Mouse (Mus musculus) neural tube, embryonic 10.5 days (tissue): ENCODE data around the gene Rims3.
A peak's percentile ranks its signal among the peaks of the same experiment; 100 is the strongest.

Source experiments
- DNase-seq: peaks from one replicate; pipeline ENCODE4 v3.0.0-alpha.2; 2017; ENCODE audit warnings: low spot score; ENCODE audit errors: extremely low spot score

Gene Rims3

DNA sequence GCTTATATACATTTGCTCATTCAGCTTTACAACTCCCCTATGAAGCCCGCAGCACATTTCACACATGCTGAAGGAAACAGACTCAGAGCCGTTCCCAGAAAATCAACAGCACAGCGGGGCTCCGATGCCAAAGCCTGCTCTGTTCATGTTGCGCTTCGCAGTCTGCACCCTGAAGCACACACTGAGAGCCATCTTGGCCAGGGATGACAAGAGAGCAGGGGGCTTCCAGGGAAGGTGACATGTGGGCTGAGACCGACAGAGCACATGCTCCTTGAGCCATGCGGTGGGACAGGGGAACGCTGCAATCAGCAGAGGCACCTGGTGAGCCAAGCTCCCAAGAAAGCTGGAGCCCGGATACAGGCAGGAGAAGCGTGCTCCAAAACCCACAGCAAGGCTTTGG lies 5.2 kb upstream of the Rims3 start:
- no peak for DNase-seq

DNA sequence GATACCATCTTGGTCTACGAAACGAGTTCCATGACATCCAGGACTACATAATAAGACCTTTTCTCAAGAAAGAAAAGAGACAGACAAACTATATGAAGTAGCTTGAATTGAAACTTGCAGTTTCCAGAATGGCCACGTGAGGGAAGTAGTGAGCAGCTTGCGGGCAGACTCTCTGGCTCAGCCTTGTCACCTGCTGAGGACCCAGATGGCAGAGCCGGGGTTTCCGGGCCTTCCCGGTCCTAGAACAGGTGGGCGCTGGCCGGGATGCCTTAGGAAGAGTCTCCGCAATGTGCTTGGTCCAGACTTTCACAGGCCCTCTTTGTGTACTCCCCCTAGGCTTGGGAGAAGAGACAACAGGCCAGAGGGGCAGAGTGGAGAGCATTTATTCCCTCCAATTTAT lies 3.7 kb upstream of the Rims3 start:
- DNase-seq: peak; percentile 84

DNA sequence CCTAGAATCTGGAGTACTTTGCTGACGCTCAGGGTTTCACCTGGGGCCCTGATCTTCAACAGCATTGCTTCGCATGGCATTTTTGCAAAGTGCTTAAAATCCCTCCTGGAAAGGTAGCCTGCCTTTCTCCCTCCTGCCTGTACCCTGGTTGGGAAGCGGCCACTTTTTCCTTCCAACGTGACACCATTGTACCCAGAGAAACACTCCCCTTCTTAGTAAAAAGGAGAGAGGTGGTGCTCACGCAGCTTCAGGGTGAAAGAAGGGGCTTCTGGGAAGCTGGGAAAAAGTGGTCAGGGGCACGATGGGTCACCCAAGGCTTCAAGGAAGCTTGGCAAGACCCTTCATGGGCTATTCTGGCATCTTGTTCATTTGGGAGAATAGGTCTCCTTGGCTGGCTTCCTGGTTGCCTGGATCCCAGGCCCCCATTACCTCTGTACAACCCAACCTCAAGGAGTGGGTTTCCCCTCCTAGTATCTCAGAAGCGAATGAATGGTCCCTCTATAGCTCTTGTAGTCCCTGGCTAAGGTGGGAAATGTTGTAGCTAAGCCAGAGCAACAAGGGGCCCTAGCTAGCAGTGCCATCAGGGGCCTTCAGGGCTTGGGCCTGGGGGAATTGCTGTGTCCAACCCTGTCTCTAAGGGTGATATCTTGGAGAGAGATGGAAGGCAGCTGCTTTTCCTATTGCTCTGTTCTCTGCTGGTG lies 894 bp downstream of the Rims3 start:
- DNase-seq: no peak

DNA sequence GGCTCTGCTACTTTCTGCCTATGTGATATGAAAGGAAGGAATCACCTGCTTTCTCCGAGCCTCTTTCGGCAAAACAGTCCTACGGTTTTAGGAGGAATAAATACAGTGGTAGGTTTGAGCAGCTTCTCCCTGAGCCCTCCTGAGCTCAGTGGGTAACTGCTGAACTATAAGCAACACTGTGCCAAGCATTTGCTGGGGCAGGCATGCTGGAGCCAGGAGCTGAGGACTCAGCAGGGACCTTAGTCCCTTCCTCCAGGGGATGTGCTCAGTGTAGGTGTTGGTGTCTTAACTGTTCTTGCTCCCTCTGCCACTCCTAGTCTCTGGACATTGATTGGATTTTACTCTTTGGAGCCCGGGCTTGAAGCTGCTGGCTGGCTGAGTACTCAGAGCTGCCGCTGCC lies 1.8 kb downstream of the Rims3 start:
- DNase-seq: no peak

DNA sequence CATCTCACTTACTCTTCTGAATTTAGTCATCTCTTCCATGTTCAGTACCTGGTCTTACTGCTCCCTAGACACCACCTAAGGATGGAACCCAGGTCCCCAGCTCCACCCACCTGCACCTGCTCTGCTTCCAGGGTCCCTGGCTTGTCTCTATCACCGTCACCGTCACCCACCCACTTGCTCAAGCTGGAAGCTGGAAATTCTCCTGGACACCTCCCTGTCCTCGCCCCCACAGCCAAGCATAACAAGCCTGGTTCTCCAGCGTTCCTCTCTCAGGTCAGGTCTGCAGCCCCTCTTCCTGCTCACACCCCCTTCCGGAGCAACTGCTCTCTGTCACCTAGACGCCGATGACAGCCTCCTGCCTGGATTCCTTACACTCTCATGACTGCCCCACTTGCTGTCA lies 5.2 kb downstream of the Rims3 start:
- no peak for DNase-seq

DNA sequence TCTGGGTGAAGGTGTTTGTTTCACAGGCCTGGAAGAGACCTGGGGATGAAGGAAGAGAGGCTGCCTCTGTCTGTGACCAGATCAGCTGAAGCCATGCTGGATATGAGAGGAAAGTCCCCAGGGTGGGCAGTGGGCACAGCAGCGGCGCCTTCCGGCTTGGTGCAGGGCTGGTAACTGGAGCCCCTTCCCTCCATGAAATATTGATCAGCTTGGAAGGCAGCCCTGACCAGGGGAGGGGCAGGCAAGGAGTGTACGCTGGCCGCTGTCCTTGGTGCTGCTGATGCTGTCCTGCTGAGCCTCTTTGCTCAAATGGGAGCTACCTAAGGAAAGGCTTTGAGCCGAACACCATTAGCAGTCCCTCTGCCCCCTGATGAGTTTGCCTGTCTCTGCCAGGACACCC lies 11.6 kb downstream of the Rims3 start:
- peak; percentile 64 for DNase-seq

DNA sequence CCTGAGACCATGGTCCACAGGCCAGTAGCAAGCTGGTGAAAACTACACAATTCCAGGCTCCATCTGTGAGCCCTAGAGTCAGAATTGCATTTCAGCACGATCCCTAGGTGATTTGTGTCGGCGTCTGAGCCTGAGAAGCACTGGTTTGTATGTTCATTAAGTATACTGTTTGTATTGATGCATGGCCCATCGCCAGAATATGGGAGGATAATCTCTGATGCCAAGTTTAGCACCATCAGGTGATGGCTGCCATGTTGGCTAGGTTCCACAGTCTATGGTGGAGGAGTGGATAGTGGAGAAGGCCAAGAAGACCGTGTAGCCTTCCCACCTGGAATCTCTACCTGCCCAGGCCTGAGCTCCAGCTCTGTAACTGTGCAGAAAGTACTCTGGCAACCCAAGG lies 13.6 kb downstream of the Rims3 start:
- no peak for DNase-seq

DNA sequence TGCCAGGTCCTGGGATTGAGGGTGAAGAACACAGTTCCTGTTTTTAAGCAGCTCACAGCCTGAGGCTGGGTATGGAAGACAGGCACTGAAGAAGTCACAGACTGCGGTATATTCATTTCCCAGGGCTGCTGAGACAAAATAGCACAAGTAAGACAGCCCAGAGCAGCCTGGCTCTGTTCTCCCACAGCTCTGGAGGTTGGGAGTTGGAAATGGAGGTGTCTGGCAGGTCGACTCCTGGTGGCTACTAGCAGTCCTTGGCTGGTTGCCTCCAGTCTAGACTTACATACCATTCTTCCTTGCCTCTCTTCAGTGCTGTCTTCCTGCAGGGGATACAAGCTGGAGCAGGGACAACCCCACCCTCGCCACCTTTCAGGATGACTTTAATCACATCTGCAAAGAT lies 14.4 kb downstream of the Rims3 start:
- no peak for DNase-seq

DNA sequence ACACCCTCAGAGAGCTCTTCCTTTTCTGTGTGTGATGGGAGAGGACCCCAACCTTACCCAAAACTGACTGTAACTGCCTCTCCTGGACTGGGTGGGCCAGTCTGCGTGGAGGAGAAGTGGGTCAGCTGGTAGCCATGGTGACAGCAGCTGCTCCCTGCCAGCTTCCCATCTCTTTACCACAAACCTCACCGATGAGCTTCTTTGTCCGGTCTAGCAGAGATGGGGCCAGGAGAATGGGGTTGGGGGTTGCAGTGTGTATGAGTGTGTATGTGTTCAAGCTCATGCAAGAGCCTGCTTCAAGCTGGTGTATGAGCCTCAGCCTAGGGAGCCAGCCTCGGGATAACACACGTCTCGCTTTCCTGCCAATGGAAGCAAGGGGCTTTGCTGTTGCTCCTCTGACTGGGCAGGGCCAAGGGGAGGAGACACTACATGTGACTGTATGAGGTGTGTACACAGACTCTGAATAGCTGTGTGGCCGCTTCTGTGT lies 15.7 kb downstream of the Rims3 start:
- DNase-seq: no peak

DNA sequence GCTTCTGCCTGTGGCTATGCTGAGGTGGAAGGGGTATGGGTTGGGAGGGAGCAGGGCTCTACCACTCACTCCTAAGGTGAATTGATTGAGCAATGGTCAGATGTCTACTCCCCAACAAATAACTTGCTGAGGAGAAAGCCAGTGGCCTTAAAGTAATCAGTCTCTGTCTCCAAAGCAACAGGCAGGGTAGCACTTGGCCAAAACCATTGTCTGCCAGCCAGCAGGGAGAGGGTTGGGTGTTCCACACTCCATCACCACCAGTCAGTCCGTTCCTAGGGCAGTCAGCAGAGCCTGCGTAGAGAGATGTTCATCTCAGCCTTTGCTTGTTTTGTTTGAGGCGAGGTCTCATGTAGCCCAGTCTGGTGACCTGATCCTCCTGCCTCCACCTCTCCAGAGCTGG lies 21.3 kb downstream of the Rims3 start:
- DNase-seq: no peak

DNA sequence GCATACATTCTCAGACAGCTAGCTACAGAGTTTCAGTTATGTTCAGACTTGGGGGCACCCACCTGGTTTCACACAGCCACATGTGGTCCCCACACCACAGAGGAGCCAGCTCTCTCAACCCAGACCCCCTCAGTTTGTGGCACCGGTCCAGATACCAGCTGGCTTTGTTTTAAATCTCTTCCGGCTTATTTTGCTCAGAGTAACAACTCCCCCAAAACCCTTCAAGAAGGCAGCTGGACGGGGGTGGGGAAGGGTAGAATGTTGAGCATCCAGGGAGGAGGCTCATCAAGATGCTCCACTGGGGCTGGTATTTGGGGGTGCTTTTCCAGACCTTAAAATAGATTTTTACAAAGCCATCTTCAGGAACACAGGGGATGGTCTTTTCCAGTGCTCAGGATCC lies 24.1 kb downstream of the Rims3 start:
- DNase-seq: no peak

DNA sequence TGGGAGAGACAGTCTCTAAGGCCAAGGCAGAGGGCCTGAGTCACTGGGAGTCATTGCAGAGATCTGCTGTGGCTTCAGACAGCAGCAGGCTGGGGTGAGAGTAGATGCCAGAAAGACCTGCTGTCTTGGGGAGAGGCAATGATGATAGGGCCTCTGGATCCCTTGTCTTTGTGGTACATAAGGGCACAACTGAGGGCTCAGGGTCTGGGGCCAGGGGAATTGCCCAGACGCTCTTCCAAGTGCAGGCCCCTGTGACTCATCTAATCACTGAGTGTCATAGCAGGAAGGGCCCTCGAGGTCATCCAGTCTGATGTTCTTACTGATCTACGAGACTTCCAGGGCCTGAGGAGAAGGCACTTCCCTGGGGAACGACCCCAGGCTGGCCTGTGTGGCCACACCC lies 24.8 kb downstream of the Rims3 start:
- no peak for DNase-seq

DNA sequence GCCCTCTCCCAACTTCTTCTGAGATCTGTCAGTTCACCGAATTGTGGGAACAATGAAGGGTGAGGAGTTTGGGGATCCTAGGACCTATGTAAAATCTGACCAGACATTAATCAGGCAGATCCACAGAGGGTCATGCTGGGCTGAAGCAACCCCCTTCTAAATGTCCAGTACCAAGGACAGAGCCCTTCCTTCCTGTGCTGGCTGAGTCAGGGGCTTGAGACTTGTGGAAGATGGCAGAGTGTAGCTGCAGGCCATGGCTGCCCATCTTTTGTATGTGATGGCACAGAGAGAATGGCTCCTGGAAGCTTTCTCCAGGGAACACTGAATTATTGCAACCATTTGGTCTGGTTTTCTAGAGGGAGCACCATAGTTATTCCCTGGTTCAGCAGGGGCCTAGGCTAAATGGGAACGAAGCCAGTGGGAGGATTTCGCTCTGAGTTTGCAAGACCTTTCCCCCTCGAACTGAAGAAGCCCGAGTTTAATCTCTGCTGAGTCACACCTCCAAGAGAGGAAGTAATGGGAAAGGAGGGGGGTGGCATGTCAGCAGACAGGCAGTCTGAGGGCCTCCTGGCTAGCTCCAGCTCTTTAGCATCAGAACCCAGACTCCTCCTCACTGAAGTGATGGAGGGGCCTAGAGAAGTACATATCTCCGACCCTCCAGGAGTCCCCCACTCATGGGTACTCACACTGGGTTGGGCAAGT lies 26.3 kb downstream of the Rims3 start:
- no peak for DNase-seq

DNA sequence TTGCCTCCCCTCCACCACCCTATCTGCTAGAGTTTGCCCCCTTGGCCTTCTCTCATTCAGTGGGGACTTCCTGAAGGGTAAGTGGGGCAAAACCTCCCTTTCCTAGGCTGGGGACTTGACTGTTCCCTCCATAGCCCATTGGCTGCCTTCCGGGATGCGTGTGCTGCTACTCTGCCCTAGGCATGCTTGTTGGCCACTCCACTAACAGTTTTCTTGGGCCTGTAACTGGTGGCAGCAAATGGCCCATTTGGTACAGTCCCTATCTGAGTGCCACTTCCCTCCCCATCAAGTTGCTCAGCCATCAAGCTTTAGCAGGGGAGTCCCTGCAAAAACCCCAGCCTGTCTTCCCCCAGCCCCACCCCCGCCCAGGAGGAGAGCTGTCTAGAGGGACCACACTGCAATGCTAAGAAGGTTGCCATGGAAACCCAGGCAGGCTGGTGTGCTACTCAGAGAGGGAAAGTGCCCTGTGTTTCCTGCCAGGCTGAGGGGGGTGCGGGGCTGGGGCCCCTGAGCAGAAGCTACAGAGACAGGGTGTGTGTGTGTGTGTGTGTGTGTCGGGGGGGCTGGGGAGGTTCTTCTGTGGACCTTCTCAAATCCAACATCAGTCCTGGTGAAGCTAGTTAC lies 27.5 kb downstream of the Rims3 start:
- no peak for DNase-seq

DNA sequence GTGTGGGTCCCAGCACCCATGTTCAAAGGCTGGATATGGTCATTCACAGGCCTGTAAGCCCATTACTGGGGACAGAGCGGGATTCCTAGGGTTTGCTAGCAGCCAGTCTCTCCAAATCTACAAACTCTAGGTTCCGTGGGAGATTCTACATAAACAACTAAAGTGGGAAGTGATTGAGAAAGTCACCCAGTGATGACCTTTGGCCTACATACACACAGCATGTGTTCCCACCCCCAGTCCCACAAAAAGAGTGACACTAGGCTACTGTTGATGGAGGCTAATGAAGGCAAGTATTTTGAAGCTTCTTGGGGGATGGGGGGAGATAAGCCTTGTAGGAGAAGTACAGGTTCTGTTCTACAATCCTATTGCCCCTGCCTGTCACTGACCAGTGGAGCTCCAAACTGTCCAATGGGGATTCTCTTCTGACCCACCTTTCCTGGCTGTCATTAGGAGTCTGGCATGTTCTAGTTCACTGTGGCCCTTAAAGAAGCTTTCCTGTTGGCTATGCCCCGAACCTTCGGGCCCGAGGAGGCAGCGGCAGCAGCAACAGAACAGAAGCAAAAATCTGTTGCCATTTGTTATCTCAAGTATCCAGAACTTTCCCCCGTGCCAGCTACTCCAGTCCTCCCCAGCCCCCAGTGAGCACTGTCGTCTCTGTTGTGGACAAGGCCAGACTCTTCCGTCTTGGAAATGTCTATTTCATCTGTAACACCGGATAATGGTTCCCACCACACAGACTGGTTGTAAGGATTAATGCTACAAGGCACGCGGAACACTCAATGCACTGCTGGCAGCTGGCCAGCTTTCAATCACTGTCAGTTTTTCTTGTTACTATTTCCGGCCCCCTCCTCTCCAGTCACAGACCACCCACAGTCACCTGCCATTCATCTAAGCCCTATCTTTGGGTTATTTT lies 30.8 kb downstream of the Rims3 start:
- no peak for DNase-seq

DNA sequence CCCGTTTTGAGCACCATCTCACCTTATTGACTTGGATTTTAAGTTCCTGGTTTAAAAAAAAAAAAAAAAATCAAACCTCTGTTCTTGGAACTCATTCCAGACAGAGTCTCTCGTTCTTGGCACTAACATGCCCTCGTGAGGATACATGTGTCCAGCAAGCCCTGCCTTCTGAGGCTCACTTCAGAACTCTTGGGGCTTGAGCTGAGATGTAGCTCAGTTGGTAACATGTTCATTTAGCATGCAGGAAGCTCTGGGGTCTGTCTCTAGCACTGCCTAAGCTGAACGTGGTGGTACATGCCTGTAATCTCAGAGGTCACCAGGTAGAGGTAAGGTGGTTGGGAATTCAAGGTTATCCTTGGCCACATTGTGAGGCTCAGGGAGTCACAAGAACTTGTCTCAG lies 31.5 kb downstream of the Rims3 start:
- no peak for DNase-seq

DNA sequence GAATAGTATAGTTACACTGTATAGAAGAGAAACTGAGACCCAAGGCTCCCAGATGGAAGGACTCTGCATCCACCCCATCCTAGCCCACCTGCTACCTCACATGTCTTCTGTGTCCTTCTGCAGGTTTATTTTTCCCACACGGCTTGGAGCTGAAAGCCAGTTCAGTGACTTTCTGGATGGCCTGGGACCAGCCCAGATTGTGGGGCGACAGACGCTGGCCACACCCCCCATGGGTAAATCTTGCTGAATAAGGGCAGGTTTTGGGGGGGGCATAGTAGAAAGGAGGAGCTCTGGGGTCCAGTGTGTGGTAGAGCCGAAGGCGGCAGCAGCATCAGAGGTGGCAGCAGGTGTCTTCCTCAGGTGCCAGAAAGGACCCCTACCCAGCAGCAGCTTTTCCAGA lies 32.2 kb downstream of the Rims3 start:
- DNase-seq: no peak

DNA sequence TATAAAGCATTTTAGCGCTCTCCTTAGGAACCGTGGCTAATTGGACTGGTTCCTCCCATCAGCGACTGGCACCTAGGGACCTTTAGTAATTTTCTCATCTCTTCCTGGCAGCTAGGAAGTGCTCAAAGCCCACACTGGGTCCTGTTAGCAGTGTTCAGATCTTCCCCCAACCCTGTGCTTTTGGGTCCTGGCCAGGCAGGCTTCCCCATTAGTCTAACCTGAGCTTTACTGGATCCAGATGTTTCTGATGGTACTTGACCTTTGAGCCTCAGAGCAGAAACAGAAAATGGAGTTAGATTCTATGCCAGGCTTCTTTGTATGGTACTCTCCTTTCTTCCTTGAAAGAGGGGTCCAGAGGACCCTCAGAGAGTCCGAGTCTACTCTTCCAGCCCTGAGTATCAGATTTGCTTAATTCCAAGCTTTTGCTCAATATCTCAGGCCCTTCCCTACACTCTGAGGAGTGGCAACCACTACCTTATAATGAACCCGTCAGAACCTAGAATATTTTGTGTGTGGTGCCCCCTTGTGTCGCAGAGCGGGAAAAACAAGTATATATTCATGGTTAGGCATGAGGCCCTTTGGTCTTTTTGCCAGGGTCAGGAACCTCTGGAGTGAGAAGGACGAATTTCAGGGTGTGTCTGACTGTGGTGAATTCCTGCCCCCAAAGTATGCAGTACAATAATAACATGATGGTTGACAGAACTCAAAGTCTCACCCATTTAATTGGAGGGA lies 32.9 kb downstream of the Rims3 start:
- DNase-seq: peak; percentile 56

DNA sequence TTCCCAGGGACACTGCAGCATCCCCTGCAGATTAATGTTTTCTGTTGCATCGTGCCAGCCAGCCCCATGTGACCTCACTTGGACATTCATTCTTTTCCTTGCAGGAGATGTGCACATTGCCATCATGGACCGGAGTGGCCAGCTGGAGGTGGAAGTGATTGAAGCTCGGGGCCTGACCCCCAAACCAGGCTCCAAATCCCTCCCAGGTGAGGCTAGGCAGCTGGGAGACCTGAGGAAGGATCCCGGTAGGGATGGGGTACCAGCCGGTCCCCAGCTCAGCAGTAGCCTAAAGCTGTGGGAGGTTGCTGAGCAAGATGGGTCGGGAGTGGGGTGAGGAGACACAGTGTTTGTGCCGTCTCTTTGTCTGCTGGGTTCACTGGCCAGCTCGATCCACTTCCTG lies 34.3 kb downstream of the Rims3 start:
- no peak for DNase-seq

DNA sequence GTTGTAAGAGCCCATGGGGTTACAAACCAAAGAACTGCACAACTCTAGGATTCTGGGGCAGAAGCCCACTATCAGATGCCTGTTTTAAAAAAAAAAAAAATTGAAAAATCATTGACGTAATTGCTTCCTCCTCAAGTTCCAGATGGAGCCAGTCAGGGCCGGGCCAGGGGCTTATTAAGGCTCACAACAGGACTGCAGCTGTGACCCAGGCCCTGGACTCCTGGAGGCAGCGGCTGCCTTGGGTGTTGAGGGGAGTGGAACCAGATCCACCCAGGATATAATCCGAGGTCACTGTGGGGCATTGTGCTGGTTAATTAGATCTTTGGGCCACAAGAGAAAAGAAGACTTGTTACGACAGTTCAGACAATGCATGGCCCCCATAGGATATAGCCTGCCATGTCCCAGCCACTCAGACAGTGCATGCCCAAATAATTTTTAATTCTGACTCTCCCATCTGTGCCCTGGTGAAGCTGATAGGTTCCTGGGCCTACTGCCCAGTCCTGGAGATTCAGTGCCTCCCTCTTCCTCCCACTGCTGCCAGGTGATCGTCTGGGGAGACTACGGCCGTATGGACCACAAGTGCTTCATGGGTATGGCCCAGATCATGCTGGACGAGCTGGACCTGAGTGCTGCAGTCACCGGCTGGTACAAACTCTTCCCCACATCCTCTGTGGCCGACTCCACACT lies 36.3 kb downstream of the Rims3 start:
- DNase-seq: no peak
